Comparison of ENCODE assay signal across 16 mouse cellular contexts in the genomic region with DNA sequence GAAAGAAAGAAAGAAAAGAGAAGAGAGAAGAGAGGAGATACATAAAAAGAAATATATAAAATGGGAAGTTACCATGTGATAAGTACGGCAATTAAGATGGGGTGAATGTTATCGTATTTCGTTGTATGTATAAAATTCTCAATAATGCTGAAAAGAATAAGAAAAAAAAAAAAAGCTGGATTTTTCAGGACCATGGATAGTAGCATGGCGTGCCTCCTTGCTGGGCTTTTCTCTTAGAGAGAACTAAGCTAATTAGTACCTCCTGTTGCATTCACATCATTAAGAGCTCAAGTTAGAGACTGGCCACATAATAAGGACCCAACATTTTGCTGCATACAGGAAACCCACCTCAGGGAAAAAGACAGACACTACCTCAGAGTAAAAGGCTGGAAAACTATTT.
"Had no signal": no experiment of that assay in that cellular context is flagged by ENCODE, and none has a peak within 500 bp of the region (broad histone marks: within the 10 kb centered on the region; RNA-seq: fewer than 3 reads in every experiment).

No protein-coding gene starts in this region.

- DNase-seq: kidney, adult 2 months; kidney, postnatal 36 days; layer of hippocampus, adult 9-11 months; layer of hippocampus, postnatal 36 days; liver; liver, embryonic 13.5 days; liver, postnatal 0 days; lung, postnatal 36 days; right cerebral cortex, postnatal 4 days; spleen, adult 18-20 months; thymus, postnatal 36 days had no signal

- H3K4me2 ChIP-seq: kidney, embryonic 15.5 days; limb, embryonic 12.5 days; liver, embryonic 13.5 days; midbrain, embryonic 13.5 days; stomach, embryonic 15.5 days had no signal

- H3K4me3 ChIP-seq: kidney, embryonic 15.5 days; limb, embryonic 12.5 days; liver, embryonic 13.5 days; midbrain, embryonic 13.5 days; stomach, embryonic 15.5 days had no signal

- H3K27ac ChIP-seq: kidney, embryonic 15.5 days; limb, embryonic 12.5 days; liver, embryonic 13.5 days; midbrain, embryonic 13.5 days; stomach, embryonic 15.5 days had no signal

- H3K36me3 ChIP-seq: kidney, embryonic 15.5 days; limb, embryonic 12.5 days; liver, embryonic 13.5 days; midbrain, embryonic 13.5 days; stomach, embryonic 15.5 days had no signal

- ATAC-seq: liver, postnatal 0 days; lung, postnatal 0 days; midbrain, embryonic 13.5 days had no signal

- H3K27me3 ChIP-seq: kidney, embryonic 15.5 days; limb, embryonic 12.5 days; liver, embryonic 13.5 days; midbrain, embryonic 13.5 days; stomach, embryonic 15.5 days had no signal

- H3K9me3 ChIP-seq: kidney, embryonic 15.5 days; limb, embryonic 12.5 days; liver, embryonic 13.5 days; midbrain, embryonic 13.5 days; stomach, embryonic 15.5 days had no signal

- H3K9ac ChIP-seq: kidney, embryonic 15.5 days; limb, embryonic 12.5 days; liver, embryonic 13.5 days; liver, postnatal 0 days; midbrain, embryonic 13.5 days; stomach, embryonic 15.5 days had no signal

- H3K4me1 ChIP-seq: kidney, embryonic 15.5 days; limb, embryonic 12.5 days; liver, embryonic 13.5 days; stomach, embryonic 15.5 days had no signal
